Mouse (Mus musculus): Measurements from ENCODE around the gene Sart1. TPM values are rescaled to one million over a fixed set of nuclear protein-coding genes. Genes with fewer than 3 reads are reported as not detected.

The Sart1 gene
- total and polyA plus RNA-seq, 3 experiments, result 46.7 to 104 (median 78.3) TPM

DNA sequence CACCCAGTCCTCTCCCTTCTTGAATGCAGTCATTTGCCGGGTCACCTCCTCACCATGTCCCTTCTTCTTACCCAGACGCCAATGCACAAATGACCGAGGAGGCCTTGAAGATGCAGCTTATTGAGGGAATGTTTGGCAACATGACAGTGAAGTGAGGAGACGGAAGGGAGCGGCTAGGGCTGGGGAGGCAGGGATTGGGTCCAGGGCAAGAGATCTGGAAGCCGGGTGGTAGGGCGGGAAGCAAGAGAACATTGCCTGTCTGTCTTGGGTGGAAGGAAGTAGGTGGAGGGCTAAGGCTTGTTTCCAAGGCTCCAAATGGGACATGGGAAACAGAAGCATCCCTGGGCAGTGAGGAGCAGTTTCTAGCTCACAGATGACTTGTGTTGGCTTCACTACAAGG lies 47.1 kb downstream of the Sart1 start:
- in situ Hi-C loops (cut with MboI; ENCODE audit: low pct_ligation_motif_present, low pct_unique_long_range_greater_than_20kb, low sequenced_read_pairs), result no loop called here

DNA sequence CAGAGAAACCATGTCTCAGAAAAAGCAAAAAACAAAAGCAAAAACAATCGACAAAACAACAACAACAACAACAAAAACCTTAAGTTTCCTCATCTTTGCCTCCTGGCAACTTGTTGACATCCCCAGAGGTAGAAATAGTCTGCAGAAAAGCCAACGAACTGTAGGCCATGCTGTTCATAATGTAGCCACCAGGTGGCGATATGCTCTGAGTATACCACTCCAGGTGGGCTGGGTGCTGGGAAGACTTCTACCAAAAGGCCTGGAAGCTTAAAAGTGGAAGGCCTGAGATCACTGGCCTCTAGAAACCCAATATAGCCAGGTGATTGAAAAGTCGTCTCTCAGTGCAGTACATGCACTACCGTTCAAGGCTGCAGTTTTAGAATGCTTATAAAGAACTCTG lies 50.5 kb downstream of the Sart1 start:
- DNase-seq (ENCODE audit: extremely low read depth), result peak; percentile 80
- H3K79me2 ChIP-seq (replicated peaks; ENCODE audit: control insufficient read depth, extremely low read depth, insufficient read depth, poor library complexity, severe bottlenecking), result no peaks in the 10 kb centered on the region
- TF ChIP-seq SMC3 (IDR thresholded peaks at IDR 0.05; ENCODE audit: low read depth, low read length) (peak; percentile 92), GABPA (IDR thresholded peaks at IDR 0.05; ENCODE audit: insufficient replicate concordance, low read depth, low read length) (no peak), NRF1 (IDR thresholded peaks at IDR 0.05; ENCODE audit: low read depth, low read length) (no peak), ELF1 (IDR thresholded peaks at IDR 0.05; ENCODE audit: low read depth, low read length) (no peak), EP300 (IDR thresholded peaks at IDR 0.05; ENCODE audit: low read length) (no peak), ZC3H11A (IDR thresholded peaks at IDR 0.05; ENCODE audit: low read depth, low read length) (no peak), MYC (IDR thresholded peaks at IDR 0.05; ENCODE audit: low read depth, low read length) (0 out of 2 replicates have a peak, but pooled peaks have one; percentile 56), RAD21 (IDR thresholded peaks at IDR 0.05; ENCODE audit: low read depth, low read length) (peak; percentile 77), TBP (conservative IDR thresholded peaks at IDR 0.05; ENCODE audit: low read depth, low read length) (no peak), CTCF (conservative IDR thresholded peaks at IDR 0.05 in 1 of 2, IDR thresholded peaks at IDR 0.05 in 1 of 2; ENCODE audit: low read depth in 2 of 2, low read length in 2 of 2) (peak; percentile 93 to 97)
- H3K9me3 ChIP-seq (replicated peaks; ENCODE audit: low read length), result no peaks in the 10 kb centered on the region
- peaks cover 3% of the 10 kb centered on the region for H3K27me3 ChIP-seq (replicated peaks)
- no peak overlapping the region for H3K9ac ChIP-seq (ENCODE audit: insufficient read depth, low read depth)
- in situ Hi-C loops (cut with MboI; ENCODE audit: low pct_ligation_motif_present, low pct_unique_long_range_greater_than_20kb, low sequenced_read_pairs) (loop anchor here (5.0 kb wide), 2 partner anchors 36 to 64 kb away; partner anchors contain the start of gene Tsga10ip), dilution Hi-C loops (cut with MboI; ENCODE audit: extremely low pct_ligation_motif_present, extremely low pct_unique_long_range_greater_than_20kb, low sequenced_read_pairs) (no loop called here)
- H3K4me3 ChIP-seq (replicated peaks in 1 of 3; ENCODE audit: low read depth in 2 of 3, low read length in 2 of 3, poor library complexity in 1 of 3), result no peak overlapping the region
- no peaks in the 10 kb centered on the region for H3K36me3 ChIP-seq (replicated peaks in 1 of 2; ENCODE audit: control insufficient read depth in 1 of 2, insufficient read depth in 1 of 2, low read length in 1 of 2)
- H3K4me1 ChIP-seq (ENCODE audit: control insufficient read depth in 1 of 2, insufficient read depth in 2 of 2), result peaks cover 0 to 4% of the 10 kb centered on the region in 2 experiments; a peak in 1 of 4 replicates
- no peak overlapping the region for H3K27ac ChIP-seq (ENCODE audit: insufficient read depth, low read depth)
- no peak overlapping the region for H3K4me2 ChIP-seq (ENCODE audit: insufficient read depth, low read depth, poor library complexity, severe bottlenecking)

More for the DNA sequence above, 47.1 kb downstream of the Sart1 start:
- dilution Hi-C loops (cut with MboI; ENCODE audit: extremely low pct_ligation_motif_present, extremely low pct_unique_long_range_greater_than_20kb, low sequenced_read_pairs), result no loop called here
- Histone ChIP-seq H3K36me3 (replicated peaks in 1 of 2; ENCODE audit: control insufficient read depth in 1 of 2, insufficient read depth in 1 of 2, low read length in 1 of 2) (no peaks in the 10 kb centered on the region), H3K9me3 (replicated peaks; ENCODE audit: low read length) (no peaks in the 10 kb centered on the region), H3K9ac (ENCODE audit: insufficient read depth, low read depth) (no peak overlapping the region), H3K4me1 (ENCODE audit: control insufficient read depth in 1 of 2, insufficient read depth in 2 of 2) (peaks cover 0 to 4% of the 10 kb centered on the region in 2 experiments; a peak in 1 of 4 replicates), H3K27ac (ENCODE audit: insufficient read depth, low read depth) (no peak overlapping the region), H3K4me3 (replicated peaks in 1 of 3; ENCODE audit: low read depth in 2 of 3, low read length in 2 of 3, poor library complexity in 1 of 3) (no peak overlapping the region), H3K79me2 (replicated peaks; ENCODE audit: control insufficient read depth, extremely low read depth, insufficient read depth, poor library complexity, severe bottlenecking) (no peaks in the 10 kb centered on the region), H3K4me2 (ENCODE audit: insufficient read depth, low read depth, poor library complexity, severe bottlenecking) (no peak overlapping the region), H3K27me3 (replicated peaks) (peaks cover 3% of the 10 kb centered on the region)
- DNase-seq (ENCODE audit: extremely low read depth), result no peak
- TF ChIP-seq POLR2A (IDR thresholded peaks at IDR 0.05; ENCODE audit: low read depth, low read length) (no peak), MAX (IDR thresholded peaks at IDR 0.05; ENCODE audit: low read length) (no peak), MAFK (IDR thresholded peaks at IDR 0.05; ENCODE audit: insufficient replicate concordance, low read length) (no peak), EP300 (IDR thresholded peaks at IDR 0.05; ENCODE audit: low read length) (no peak), MAZ (IDR thresholded peaks at IDR 0.05; ENCODE audit: low read depth, low read length) (no peak), JUN (IDR thresholded peaks at IDR 0.05; ENCODE audit: insufficient read depth, low read depth, low read length) (no peak), ELF1 (IDR thresholded peaks at IDR 0.05; ENCODE audit: low read depth, low read length) (no peak), ZMIZ1 (IDR thresholded peaks at IDR 0.05; ENCODE audit: low read depth, low read length) (no peak), UBTF (IDR thresholded peaks at IDR 0.05; ENCODE audit: low read depth, low read length) (no peak), HCFC1 (IDR thresholded peaks at IDR 0.05; ENCODE audit: low read depth, low read length) (no peak), MXI1 (IDR thresholded peaks at IDR 0.05; ENCODE audit: low read depth, low read length) (no peak), CHD1 (IDR thresholded peaks at IDR 0.05; ENCODE audit: low read depth, low read length) (no peak), CTCF (conservative IDR thresholded peaks at IDR 0.05 in 1 of 2, IDR thresholded peaks at IDR 0.05 in 1 of 2; ENCODE audit: low read depth in 2 of 2, low read length in 2 of 2) (no peak), ZC3H11A (IDR thresholded peaks at IDR 0.05; ENCODE audit: low read depth, low read length) (no peak), POLR2AphosphoS2 (IDR thresholded peaks at IDR 0.05; ENCODE audit: low read depth, low read length) (no peak), SIN3A (IDR thresholded peaks at IDR 0.05; ENCODE audit: low read length) (no peak), ZKSCAN1 (IDR thresholded peaks at IDR 0.05; ENCODE audit: borderline replicate concordance, low read depth, low read length) (no peak), USF1 (IDR thresholded peaks at IDR 0.05; ENCODE audit: low read depth, low read length) (no peak)
